In genomic region chr5:137922171-137922570, GRCm38 (mm10) we compare ENCODE assay signal across 26 mouse cellular contexts. TPM values are rescaled to one million over a fixed set of nuclear protein-coding genes. Genes with fewer than 3 reads are reported as not detected.
DNase-seq lines count a peak whose midpoint lies in the region; ATAC-seq and TF ChIP-seq lines count a peak whose summit lies in the region.
"Had no signal": no experiment of that assay in that cellular context is flagged by ENCODE, and none has a peak within 500 bp of the region (broad histone marks: within the 10 kb centered on the region; RNA-seq: fewer than 3 reads in every experiment).

No protein-coding gene starts in this region.

- no peak overlapping the region for H3K9ac ChIP-seq in kidney, embryonic 16.5 days (replicated peaks; ENCODE audit: low read length)
- H3K9ac ChIP-seq in lung, postnatal 0 days (replicated peaks; ENCODE audit: low read depth), result no peak overlapping the region
- H3K9ac ChIP-seq in stomach, embryonic 14.5 days (replicated peaks; ENCODE audit: low read depth, low read length), result no peak overlapping the region
- H3K9ac ChIP-seq: embryonic facial prominence, embryonic 15.5 days; forebrain, postnatal 0 days; limb, embryonic 13.5 days; midbrain, embryonic 15.5 days had no signal

- TF ChIP-seq CTCF in lung, postnatal 0 days (IDR thresholded peaks at IDR 0.05), result no peak
- no peak for TF ChIP-seq CTCF in lung, adult 2 months (IDR thresholded peaks at IDR 0.05; ENCODE audit: insufficient read depth, low read length)

- DNase-seq in kidney, adult 8-10 months, result peak; percentile 25 to 65
- DNase-seq in lung, postnatal 0 days (ENCODE audit: low spot score), result peak; percentile 29
- no peak for DNase-seq in lung, adult 2 months
- DNase-seq in urinary bladder, postnatal 36 days (ENCODE audit: low spot score in 2 of 2), result no peak
- DNase-seq: cerebellum, adult 18-20 months; cerebellum, postnatal 36 days; forebrain, postnatal 0 days; layer of hippocampus, postnatal 36 days had no signal

- H3K4me1 ChIP-seq in kidney, embryonic 16.5 days (ENCODE audit: insufficient read depth, low read length), result no peaks in the 10 kb centered on the region
- H3K4me1 ChIP-seq in lung, postnatal 0 days (ENCODE audit: insufficient read depth, low read depth, low read length), result no peaks in the 10 kb centered on the region
- H3K4me1 ChIP-seq in lung, adult 2 months (ENCODE audit: control insufficient read depth, insufficient read depth, low read length), result no peaks in the 10 kb centered on the region; the same call in 1 of the 2 replicates
- H3K4me1 ChIP-seq in stomach, embryonic 14.5 days (ENCODE audit: control insufficient read depth, insufficient read depth, low read length), result no peaks in the 10 kb centered on the region
- H3K4me1 ChIP-seq: embryonic facial prominence, embryonic 15.5 days; forebrain, embryonic 10.5 days; heart, embryonic 10.5 days; limb, embryonic 13.5 days; midbrain, embryonic 15.5 days had no signal

- H3K27me3 ChIP-seq in kidney, embryonic 16.5 days (ENCODE audit: insufficient read depth, low read length), result no peaks in the 10 kb centered on the region
- H3K27me3 ChIP-seq in lung, postnatal 0 days (replicated peaks; ENCODE audit: insufficient read depth, low read length), result no peaks in the 10 kb centered on the region
- no peaks in the 10 kb centered on the region for H3K27me3 ChIP-seq in stomach, embryonic 14.5 days (ENCODE audit: control insufficient read depth, insufficient read depth, low read length)
- H3K27me3 ChIP-seq: embryonic facial prominence, embryonic 15.5 days; limb, embryonic 13.5 days; midbrain, embryonic 15.5 days had no signal

- no peak for TF ChIP-seq EP300 in lung, postnatal 0 days (IDR thresholded peaks at IDR 0.05)

- no peak for ATAC-seq in kidney, embryonic 16.5 days (ENCODE audit: low FRiP score, low TSS enrichment)
- ATAC-seq in lung, postnatal 0 days, result peak; percentile 68
- ATAC-seq in stomach, embryonic 14.5 days (ENCODE audit: insufficient number of reproducible peaks, insufficient read depth, low FRiP score, low read depth), result peak; percentile 65
- no peak for ATAC-seq in erythroblast, adult 5-6 weeks (replicated peaks; ENCODE audit: low FRiP score, poor library complexity, severe bottlenecking)
- ATAC-seq: forebrain, postnatal 0 days; midbrain, embryonic 15.5 days had no signal

- no peak overlapping the region for H3K27ac ChIP-seq in kidney, embryonic 16.5 days (ENCODE audit: low read length)
- 0 out of 2 replicates have a peak overlapping the region, but pooled peaks have one; percentile 51 for H3K27ac ChIP-seq in lung, postnatal 0 days (ENCODE audit: low read length)
- peak overlapping the region; percentile 36; the same call in 1 of the 2 replicates for H3K27ac ChIP-seq in stomach, embryonic 14.5 days (ENCODE audit: low read length)
- H3K27ac ChIP-seq: embryonic facial prominence, embryonic 15.5 days; forebrain, embryonic 10.5 days; heart, embryonic 10.5 days; limb, embryonic 13.5 days; midbrain, embryonic 15.5 days had no signal

- TF ChIP-seq POLR2A in lung, adult 2 months (IDR thresholded peaks at IDR 0.05; ENCODE audit: borderline replicate concordance, extremely low read depth, low read depth, low read length), result no peak

- H3K9me3 ChIP-seq in kidney, embryonic 16.5 days (ENCODE audit: low read length), result no peaks in the 10 kb centered on the region
- no peaks in the 10 kb centered on the region for H3K9me3 ChIP-seq in lung, postnatal 0 days (ENCODE audit: low read length)
- no peaks in the 10 kb centered on the region for H3K9me3 ChIP-seq in stomach, embryonic 14.5 days (ENCODE audit: control insufficient read depth, low read depth, low read length)
- H3K9me3 ChIP-seq: embryonic facial prominence, embryonic 15.5 days; forebrain, embryonic 10.5 days; heart, embryonic 10.5 days; limb, embryonic 13.5 days; midbrain, embryonic 15.5 days had no signal

- H3K4me3 ChIP-seq in kidney, embryonic 16.5 days (ENCODE audit: low read length), result no peak overlapping the region
- no peak overlapping the region for H3K4me3 ChIP-seq in lung, postnatal 0 days (ENCODE audit: low read depth, low read length)
- H3K4me3 ChIP-seq in lung, adult 2 months (replicated peaks; ENCODE audit: extremely low read depth, low read depth, low read length), result no peak overlapping the region
- H3K4me3 ChIP-seq in stomach, embryonic 14.5 days (ENCODE audit: low read depth, low read length), result no peak overlapping the region
- H3K4me3 ChIP-seq: embryonic facial prominence, embryonic 15.5 days; forebrain, embryonic 10.5 days; heart, embryonic 10.5 days; limb, embryonic 13.5 days; midbrain, embryonic 15.5 days; myocyte had no signal

- no peak overlapping the region for H3K4me2 ChIP-seq in kidney, embryonic 16.5 days (replicated peaks; ENCODE audit: low read depth, low read length)
- H3K4me2 ChIP-seq in lung, postnatal 0 days (replicated peaks; ENCODE audit: low read depth, low read length), result no peak overlapping the region
- H3K4me2 ChIP-seq in stomach, embryonic 14.5 days (replicated peaks; ENCODE audit: low read depth, low read length), result no peak overlapping the region
- H3K4me2 ChIP-seq: embryonic facial prominence, embryonic 15.5 days; limb, embryonic 13.5 days; midbrain, embryonic 15.5 days had no signal

- H3K36me3 ChIP-seq in kidney, embryonic 16.5 days (ENCODE audit: insufficient read depth, low read length), result no peaks in the 10 kb centered on the region
- no peaks in the 10 kb centered on the region for H3K36me3 ChIP-seq in lung, postnatal 0 days (ENCODE audit: insufficient read depth, low read length)
- no peaks in the 10 kb centered on the region for H3K36me3 ChIP-seq in stomach, embryonic 14.5 days (ENCODE audit: control insufficient read depth, insufficient read depth, low read length)
- H3K36me3 ChIP-seq: embryonic facial prominence, embryonic 15.5 days; forebrain, embryonic 10.5 days; heart, embryonic 10.5 days; limb, embryonic 13.5 days; midbrain, embryonic 15.5 days had no signal

RNA-seq across cellular contexts. Expression of gene Cyp3a13, which starts 0.8 kb away (rescaled TPM):
- polyA plus RNA-seq in kidney, embryonic 16.5 days (2015; fragmentation: Nextera tagmentation; extraction: Ambion mirVana), result 0.09 TPM in 1 of 2 replicates, not detected in the other
- polyA plus RNA-seq in lung, postnatal 0 days (2015; fragmentation: Nextera tagmentation; extraction: Ambion mirVana), result 2.1 and 2.6 TPM in 2 replicates
- polyA plus RNA-seq in lung, adult 2 months (2012; rRNA removed), result 0.71 and 1.2 TPM in 2 replicates
- 6.2 TPM in 2 replicates for polyA plus RNA-seq in stomach, embryonic 14.5 days (2014; fragmentation: Nextera tagmentation; extraction: Ambion mirVana)
- total RNA-seq in erythroblast, adult 5-6 weeks (2015; ENCODE audit: low replicate concordance), result not detected in 2 replicates
- 0.09 TPM in 1 of 2 replicates, not detected in the other for total RNA-seq in erythroblast, adult 5-6 weeks (2017; ENCODE audit: low replicate concordance)
- total RNA-seq: CH12.LX; forebrain, postnatal 0 days; megakaryocyte-erythroid progenitor cell, adult 5-6 weeks; MEL had no signal
- polyA plus RNA-seq: forebrain, embryonic 10.5 days; forebrain, postnatal 0 days; hindbrain, embryonic 11.5 days; limb, embryonic 13.5 days; midbrain, embryonic 15.5 days; neural tube, embryonic 14.5 days; spleen, adult 2 months had no signal

RNA-seq across cellular contexts. Expression of gene Gjc3, which starts 40.7 kb away (rescaled TPM):
- polyA plus RNA-seq in kidney, embryonic 16.5 days (2015; fragmentation: Nextera tagmentation; extraction: Ambion mirVana), result 0.04 TPM in 1 of 2 replicates, not detected in the other
- not detected in 2 replicates for polyA plus RNA-seq in lung, postnatal 0 days (2015; fragmentation: Nextera tagmentation; extraction: Ambion mirVana)
- 0.03 and 0.33 TPM in 2 replicates for polyA plus RNA-seq in lung, adult 2 months (2012; rRNA removed)
- polyA plus RNA-seq in stomach, embryonic 14.5 days (2014; fragmentation: Nextera tagmentation; extraction: Ambion mirVana), result 0.39 and 0.55 TPM in 2 replicates
- total RNA-seq in erythroblast, adult 5-6 weeks (2015; ENCODE audit: low replicate concordance), result not detected in 2 replicates
- total RNA-seq in erythroblast, adult 5-6 weeks (2017; ENCODE audit: low replicate concordance), result not detected in 2 replicates
- total RNA-seq: CH12.LX; megakaryocyte-erythroid progenitor cell, adult 5-6 weeks; MEL had no signal
- polyA plus RNA-seq: forebrain, embryonic 10.5 days; heart, embryonic 10.5 days; myocyte had no signal

RNA-seq across cellular contexts. Expression of gene Pilrb2, which starts 50.6 kb away (rescaled TPM):
- polyA plus RNA-seq in kidney, embryonic 16.5 days (2015; fragmentation: Nextera tagmentation; extraction: Ambion mirVana), result 0.40 and 1.0 TPM in 2 replicates
- polyA plus RNA-seq in lung, postnatal 0 days (2015; fragmentation: Nextera tagmentation; extraction: Ambion mirVana), result 6.1 and 6.2 TPM in 2 replicates
- polyA plus RNA-seq in lung, adult 2 months (2012; rRNA removed), result 7.9 and 12.1 TPM in 2 replicates
- polyA plus RNA-seq in stomach, embryonic 14.5 days (2014; fragmentation: Nextera tagmentation; extraction: Ambion mirVana), result 0.70 and 1.1 TPM in 2 replicates
- total RNA-seq in erythroblast, adult 5-6 weeks (2015; ENCODE audit: low replicate concordance), result 45.1 and 49.0 TPM in 2 replicates
- total RNA-seq in erythroblast, adult 5-6 weeks (2017; ENCODE audit: low replicate concordance), result 12.4 and 30.1 TPM in 2 replicates
- total RNA-seq: CH12.LX; forebrain, postnatal 0 days; gastrocnemius, adult 18-20 months; layer of hippocampus, adult 18-20 months; layer of hippocampus, postnatal 36 days; left cerebral cortex, postnatal 14 days; megakaryocyte-erythroid progenitor cell, adult 5-6 weeks had no signal
- polyA plus RNA-seq: forebrain, embryonic 10.5 days; forebrain, postnatal 0 days; hindbrain, embryonic 11.5 days; midbrain, embryonic 15.5 days; myocyte; neural tube, embryonic 14.5 days had no signal

RNA-seq across cellular contexts. Expression of gene Azgp1, which starts 59.1 kb away (rescaled TPM):
- polyA plus RNA-seq in kidney, embryonic 16.5 days (2015; fragmentation: Nextera tagmentation; extraction: Ambion mirVana), result not detected in 2 replicates
- 0.20 and 0.82 TPM in 2 replicates for polyA plus RNA-seq in lung, postnatal 0 days (2015; fragmentation: Nextera tagmentation; extraction: Ambion mirVana)
- polyA plus RNA-seq in lung, adult 2 months (2012; rRNA removed), result 1.1 and 1.2 TPM in 2 replicates
- polyA plus RNA-seq in stomach, embryonic 14.5 days (2014; fragmentation: Nextera tagmentation; extraction: Ambion mirVana), result not detected in 2 replicates
- not detected in 2 replicates for total RNA-seq in erythroblast, adult 5-6 weeks (2015; ENCODE audit: low replicate concordance)
- not detected in 2 replicates for total RNA-seq in erythroblast, adult 5-6 weeks (2017; ENCODE audit: low replicate concordance)
- total RNA-seq: CH12.LX; forebrain, postnatal 0 days; layer of hippocampus, adult 18-20 months; layer of hippocampus, postnatal 36 days; left cerebral cortex, postnatal 14 days; megakaryocyte-erythroid progenitor cell, adult 5-6 weeks; MEL had no signal
- polyA plus RNA-seq: forebrain, embryonic 10.5 days; forebrain, postnatal 0 days; heart, embryonic 10.5 days; hindbrain, embryonic 11.5 days; limb, embryonic 13.5 days; midbrain, embryonic 15.5 days; myocyte; neural tube, embryonic 14.5 days; spleen, adult 2 months had no signal

Comparison
In these comparisons a context has a peak if more than half of its experiments do, and no peak if none do; other contexts are left out.
1. DNase-seq: peak in kidney, adult 8-10 months (2 of 2) and lung, postnatal 0 days (single experiment); none in lung, adult 2 months (single experiment) and urinary bladder, postnatal 36 days (0 of 2).
2. ATAC-seq: peak in lung, postnatal 0 days (single experiment) and stomach, embryonic 14.5 days (single experiment); none in kidney, embryonic 16.5 days (single experiment) and erythroblast, adult 5-6 weeks (single experiment).